In the genomic region with DNA sequence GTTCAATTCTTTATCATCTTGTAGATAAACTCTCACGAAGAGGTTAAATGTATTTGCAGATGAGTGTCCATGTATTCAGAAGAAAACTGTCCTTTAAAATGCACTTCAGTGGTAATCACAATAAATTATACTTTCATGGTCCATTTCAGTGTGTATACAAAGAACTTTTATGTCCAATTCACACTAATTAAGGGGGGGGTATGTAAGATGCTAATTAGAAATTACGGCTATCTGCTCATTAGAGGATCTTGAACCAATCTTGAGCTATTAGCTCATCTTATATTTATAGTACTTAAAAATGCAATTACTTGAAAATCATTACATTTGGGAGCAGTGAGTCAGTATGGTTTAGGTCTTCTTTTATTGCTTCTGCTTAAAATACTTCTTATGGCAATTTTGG, we compare ENCODE assay signal across 28 mouse cellular contexts. TPM values are rescaled to one million over a fixed set of nuclear protein-coding genes. Genes with fewer than 3 reads are reported as not detected.
DNase-seq lines count a peak whose midpoint lies in the region; ATAC-seq lines count a peak whose summit lies in the region.
"Had no signal": no experiment of that assay in that cellular context is flagged by ENCODE, and none has a peak within 500 bp of the region (broad histone marks: within the 10 kb centered on the region; RNA-seq: fewer than 3 reads in every experiment).

No protein-coding gene starts in this region.

- peak; percentile 64; the same call in 1 of the 2 replicates for ATAC-seq in forebrain, embryonic 12.5 days (ENCODE audit: low FRiP score)
- no peak for ATAC-seq in heart, embryonic 13.5 days (ENCODE audit: extremely low read depth, insufficient number of reproducible peaks, low FRiP score, low TSS enrichment)
- peak; percentile 45; the same call in 1 of the 2 replicates for ATAC-seq in neural tube, embryonic 14.5 days (ENCODE audit: low read depth)
- ATAC-seq: intestine, postnatal 0 days; Patski had no signal

- H3K27ac ChIP-seq in forebrain, embryonic 12.5 days: no peak overlapping the region
- no peak overlapping the region for H3K27ac ChIP-seq in forebrain, embryonic 10.5 days
- no peak overlapping the region for H3K27ac ChIP-seq in heart, embryonic 13.5 days (replicated peaks)
- H3K27ac ChIP-seq in neural tube, embryonic 14.5 days (ENCODE audit: low read depth, low read length): no peak overlapping the region
- H3K27ac ChIP-seq: embryonic facial prominence, embryonic 12.5 days; embryonic facial prominence, embryonic 15.5 days; heart, adult 2 months; heart, embryonic 15.5 days; hindbrain, embryonic 12.5 days; hindbrain, embryonic 15.5 days had no signal

- H3K9me3 ChIP-seq in forebrain, embryonic 12.5 days: no peaks in the 10 kb centered on the region
- H3K9me3 ChIP-seq in forebrain, embryonic 10.5 days: no peaks in the 10 kb centered on the region
- H3K9me3 ChIP-seq in heart, embryonic 13.5 days: no peaks in the 10 kb centered on the region
- no peaks in the 10 kb centered on the region for H3K9me3 ChIP-seq in neural tube, embryonic 14.5 days (ENCODE audit: control insufficient read depth, low read length)
- H3K9me3 ChIP-seq: embryonic facial prominence, embryonic 12.5 days; embryonic facial prominence, embryonic 15.5 days; G1E; heart, embryonic 10.5 days; heart, embryonic 15.5 days; hindbrain, embryonic 12.5 days; hindbrain, embryonic 15.5 days had no signal

- H3K27me3 ChIP-seq in forebrain, embryonic 12.5 days: no peaks in the 10 kb centered on the region
- no peaks in the 10 kb centered on the region for H3K27me3 ChIP-seq in forebrain, embryonic 10.5 days (ENCODE audit: poor library complexity, severe bottlenecking)
- H3K27me3 ChIP-seq in heart, embryonic 13.5 days (replicated peaks): no peaks in the 10 kb centered on the region
- H3K27me3 ChIP-seq in neural tube, embryonic 14.5 days (ENCODE audit: control insufficient read depth, insufficient read depth, low read length): no peaks in the 10 kb centered on the region
- H3K27me3 ChIP-seq: CH12.LX; embryonic facial prominence, embryonic 12.5 days; embryonic facial prominence, embryonic 15.5 days; heart, embryonic 15.5 days; hindbrain, embryonic 12.5 days; hindbrain, embryonic 15.5 days; Patski had no signal

- H3K4me2 ChIP-seq in forebrain, embryonic 12.5 days: no peak overlapping the region
- peak overlapping the region; percentile 52; the same call in 1 of the 2 replicates for H3K4me2 ChIP-seq in heart, embryonic 13.5 days
- H3K4me2 ChIP-seq in neural tube, embryonic 14.5 days (ENCODE audit: low read depth, low read length): no peak overlapping the region
- H3K4me2 ChIP-seq: embryonic facial prominence, embryonic 12.5 days; embryonic facial prominence, embryonic 15.5 days; hindbrain, embryonic 12.5 days; hindbrain, embryonic 15.5 days had no signal

- WGBS in forebrain, embryonic 12.5 days: 42% methylated on average over 2 of the region's 2 CpGs
- 80% methylated on average over 2 of the region's 2 CpGs for WGBS in forebrain, embryonic 10.5 days
- 60% methylated on average over 2 of the region's 2 CpGs for WGBS in heart, embryonic 13.5 days
- 32% methylated on average over 2 of the region's 2 CpGs for WGBS in neural tube, embryonic 14.5 days

- no peak overlapping the region for H3K9ac ChIP-seq in forebrain, embryonic 12.5 days
- no peak overlapping the region for H3K9ac ChIP-seq in heart, embryonic 13.5 days
- no peak overlapping the region for H3K9ac ChIP-seq in neural tube, embryonic 14.5 days (replicated peaks; ENCODE audit: low read depth, low read length)
- H3K9ac ChIP-seq: embryonic facial prominence, embryonic 12.5 days; embryonic facial prominence, embryonic 15.5 days; heart, embryonic 15.5 days; hindbrain, embryonic 12.5 days; hindbrain, embryonic 15.5 days had no signal

- no peaks in the 10 kb centered on the region for H3K36me3 ChIP-seq in forebrain, embryonic 12.5 days (replicated peaks)
- H3K36me3 ChIP-seq in forebrain, embryonic 10.5 days (replicated peaks): no peaks in the 10 kb centered on the region
- H3K36me3 ChIP-seq in heart, embryonic 13.5 days: no peaks in the 10 kb centered on the region
- no peaks in the 10 kb centered on the region for H3K36me3 ChIP-seq in neural tube, embryonic 14.5 days (ENCODE audit: control insufficient read depth, insufficient read depth, low read length)
- H3K36me3 ChIP-seq: embryonic facial prominence, embryonic 12.5 days; embryonic facial prominence, embryonic 15.5 days; G1E; heart, embryonic 10.5 days; heart, embryonic 15.5 days; hindbrain, embryonic 12.5 days; hindbrain, embryonic 15.5 days had no signal

- no peak overlapping the region for H3K4me3 ChIP-seq in forebrain, embryonic 12.5 days (replicated peaks)
- H3K4me3 ChIP-seq in forebrain, embryonic 10.5 days: no peak overlapping the region
- no peak overlapping the region for H3K4me3 ChIP-seq in heart, embryonic 13.5 days
- H3K4me3 ChIP-seq in neural tube, embryonic 14.5 days (ENCODE audit: low read depth, low read length): no peak overlapping the region
- H3K4me3 ChIP-seq: embryonic facial prominence, embryonic 12.5 days; embryonic facial prominence, embryonic 15.5 days; heart, adult 2 months; heart, embryonic 15.5 days; hindbrain, embryonic 12.5 days; hindbrain, embryonic 15.5 days had no signal

- H3K4me1 ChIP-seq in forebrain, embryonic 12.5 days: peaks cover 8% of the 10 kb centered on the region; the same call in 1 of the 2 replicates
- H3K4me1 ChIP-seq in forebrain, embryonic 10.5 days: peaks cover 32% of the 10 kb centered on the region
- peaks cover 60% of the 10 kb centered on the region for H3K4me1 ChIP-seq in heart, embryonic 13.5 days
- H3K4me1 ChIP-seq in neural tube, embryonic 14.5 days (ENCODE audit: control insufficient read depth, insufficient read depth, low read length): no peaks in the 10 kb centered on the region
- H3K4me1 ChIP-seq: embryonic facial prominence, embryonic 12.5 days; embryonic facial prominence, embryonic 15.5 days; hindbrain, embryonic 12.5 days; hindbrain, embryonic 15.5 days had no signal

- DNase-seq in forebrain, embryonic 10.5 days (ENCODE audit: extremely low spot score, low spot score): no peak
- DNase-seq in heart, postnatal 4 days: no peak
- DNase-seq in neural tube, embryonic 10.5 days (ENCODE audit: extremely low spot score, low spot score): no peak
- no peak for DNase-seq in thymus, postnatal 10 days (ENCODE audit: low spot score in 2 of 2)
- DNase-seq: adrenal gland, postnatal 10 days; adrenal gland, postnatal 36 days; B cell, adult 2 months; cerebellum, adult 11 months; cerebellum, adult 2 months; cerebellum, adult 9-11 months; cerebellum, postnatal 25 days; gastrocnemius, postnatal 10 days; gastrocnemius, postnatal 36 days; heart, adult 2 months; heart, postnatal 10 days had no signal

RNA-seq across cellular contexts. Expression of a gene that starts 31.6 kb away (rescaled TPM):
- 57.6 and 60.1 TPM in 2 replicates for polyA plus RNA-seq in forebrain, embryonic 12.5 days (2016; fragmentation: Nextera tagmentation; extraction: Ambion mirVana)
- 50.1 and 57.1 TPM in 2 replicates for polyA plus RNA-seq in forebrain, embryonic 10.5 days (2016; fragmentation: Nextera tagmentation; extraction: Ambion mirVana)
- polyA plus RNA-seq in heart, embryonic 13.5 days (2015; fragmentation: Nextera tagmentation; extraction: Ambion mirVana): 43.9 and 44.1 TPM in 2 replicates
- total RNA-seq in heart, postnatal 4 days (2021): 10 to 100 TPM; 39.7 to 40.6 TPM
- 18.5 and 27.8 TPM in 2 replicates for polyA plus RNA-seq in neural tube, embryonic 14.5 days (2014; fragmentation: Nextera tagmentation; extraction: Ambion mirVana)
